Mouse (Mus musculus): ENCODE measurements around the gene Sat1.
"Not testable (repeated sequence)": the region's sequence is repeated elsewhere in the genome, so short reads cannot be mapped to it uniquely, and the experiment has no call there.

Sat1 gene

DNA sequence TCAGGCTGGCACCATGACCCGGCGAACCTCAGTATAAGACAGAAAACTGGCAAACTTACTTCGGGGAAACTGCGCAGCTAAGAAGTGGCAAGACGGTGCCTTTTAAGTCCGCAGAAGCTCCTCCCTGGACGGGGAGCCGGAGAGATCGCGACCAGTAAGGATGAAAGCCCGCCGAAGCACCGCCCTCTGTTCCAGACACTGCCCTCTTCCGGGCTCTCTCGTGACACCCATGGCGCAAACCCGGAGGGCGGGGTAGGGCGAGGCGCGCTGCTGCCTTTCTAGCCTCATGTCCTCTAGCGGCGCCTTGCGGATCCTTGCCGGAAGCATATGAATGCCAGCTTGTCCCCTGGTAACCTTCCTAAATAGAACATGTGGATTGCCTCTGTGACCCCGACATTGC lies at the start of gene Sat1:
Gene Sat1 (minus strand): TSS at position 179 of the 400 bp plus-strand sequence.
- peak; percentile 82 to 88 for DNase-seq

DNA sequence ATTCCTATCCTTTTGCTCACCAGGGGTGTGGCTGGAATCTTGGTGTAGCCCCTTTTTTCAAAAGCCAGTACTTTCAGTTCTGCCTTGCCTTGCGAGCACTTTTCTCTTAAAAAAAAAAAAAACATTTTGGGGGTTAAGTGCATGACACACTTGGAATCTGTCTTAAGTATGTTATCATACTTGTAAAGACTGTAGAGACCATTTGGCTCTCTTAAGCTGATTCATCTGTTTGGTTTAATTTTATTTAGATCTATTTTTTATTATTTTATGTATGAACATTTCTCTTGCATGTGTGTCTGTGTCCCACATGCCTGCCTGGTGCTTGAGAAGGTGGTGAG lies 46.6 kb upstream of the Sat1 start:
- no peak for DNase-seq

DNA sequence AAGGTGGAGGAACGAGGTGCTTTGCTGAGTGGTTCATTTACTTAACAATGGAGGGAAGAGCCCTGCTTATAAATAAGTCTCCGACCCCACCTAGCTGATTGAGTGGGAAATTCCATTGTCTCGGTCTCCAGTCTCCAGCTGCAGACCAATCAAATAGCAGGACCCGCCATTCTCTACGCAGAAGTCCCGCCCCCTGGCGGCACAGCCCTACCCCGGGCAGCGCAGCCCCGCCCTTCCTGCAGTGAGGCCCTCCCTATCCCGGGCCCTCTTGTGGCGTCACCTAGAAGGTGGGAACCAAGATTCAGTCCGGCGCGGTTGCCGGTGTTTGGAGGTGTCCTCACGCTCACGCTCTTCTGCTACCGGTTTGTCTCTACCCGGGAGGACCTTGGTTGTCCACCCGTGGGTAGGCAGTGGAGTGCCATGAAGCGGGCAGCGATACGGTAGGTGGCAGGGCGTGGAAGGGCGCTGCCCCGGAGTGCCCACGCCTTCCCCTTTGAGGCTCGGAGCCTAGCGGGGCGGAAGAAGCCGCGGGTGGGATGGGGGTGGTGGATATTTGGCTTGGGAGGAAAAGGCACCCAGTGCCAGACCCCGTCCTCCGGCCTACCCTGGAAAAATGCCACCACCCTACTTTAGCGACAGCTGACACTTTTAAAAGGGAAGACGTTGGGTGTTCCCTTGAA lies 46.1 kb upstream of the Sat1 start, which contains the start of gene Acot9:
Gene Acot9 (plus strand): TSS at position 209 of the 680 bp plus-strand sequence.
- DNase-seq, result peak; percentile 79 to 89

DNA sequence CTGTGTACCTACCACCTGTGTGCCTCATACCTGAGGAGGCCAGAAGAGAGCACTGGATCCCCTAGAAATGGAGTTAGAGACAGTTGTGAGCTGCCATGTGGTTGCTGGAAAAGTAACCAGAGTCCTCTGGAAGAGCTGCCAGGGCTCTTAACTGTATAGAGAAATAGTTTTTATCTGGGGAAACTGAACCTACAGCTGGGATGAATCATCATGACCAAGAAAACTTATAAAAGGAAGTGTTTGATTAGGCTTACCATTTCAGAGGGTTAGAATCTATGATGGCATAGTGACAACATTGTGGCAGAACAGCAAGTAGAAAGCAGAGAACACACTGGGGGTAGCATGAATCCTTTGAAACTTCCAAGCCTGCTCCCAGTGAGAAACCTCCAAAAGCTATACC lies 40.6 kb upstream of the Sat1 start:
- no peak for DNase-seq

DNA sequence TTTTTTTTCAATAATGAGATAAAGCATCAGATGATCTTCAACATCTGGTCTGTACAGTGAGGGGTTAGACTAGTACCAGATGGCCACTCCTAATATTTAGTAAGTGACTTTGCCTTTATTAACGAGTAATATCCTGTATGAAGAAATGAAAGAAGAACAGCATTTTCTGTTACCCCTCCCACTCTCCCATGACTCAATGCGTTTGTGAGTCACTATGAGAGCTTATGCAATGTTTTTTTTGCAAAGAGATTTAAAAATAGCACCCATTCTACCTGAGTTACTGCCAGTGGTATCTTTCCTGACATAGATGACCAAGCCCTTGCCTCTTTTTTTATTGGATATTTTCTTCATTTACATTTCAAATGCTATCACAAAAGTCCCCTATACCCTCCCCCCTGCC lies 2.0 kb upstream of the Sat1 start:
- no peak for DNase-seq

DNA sequence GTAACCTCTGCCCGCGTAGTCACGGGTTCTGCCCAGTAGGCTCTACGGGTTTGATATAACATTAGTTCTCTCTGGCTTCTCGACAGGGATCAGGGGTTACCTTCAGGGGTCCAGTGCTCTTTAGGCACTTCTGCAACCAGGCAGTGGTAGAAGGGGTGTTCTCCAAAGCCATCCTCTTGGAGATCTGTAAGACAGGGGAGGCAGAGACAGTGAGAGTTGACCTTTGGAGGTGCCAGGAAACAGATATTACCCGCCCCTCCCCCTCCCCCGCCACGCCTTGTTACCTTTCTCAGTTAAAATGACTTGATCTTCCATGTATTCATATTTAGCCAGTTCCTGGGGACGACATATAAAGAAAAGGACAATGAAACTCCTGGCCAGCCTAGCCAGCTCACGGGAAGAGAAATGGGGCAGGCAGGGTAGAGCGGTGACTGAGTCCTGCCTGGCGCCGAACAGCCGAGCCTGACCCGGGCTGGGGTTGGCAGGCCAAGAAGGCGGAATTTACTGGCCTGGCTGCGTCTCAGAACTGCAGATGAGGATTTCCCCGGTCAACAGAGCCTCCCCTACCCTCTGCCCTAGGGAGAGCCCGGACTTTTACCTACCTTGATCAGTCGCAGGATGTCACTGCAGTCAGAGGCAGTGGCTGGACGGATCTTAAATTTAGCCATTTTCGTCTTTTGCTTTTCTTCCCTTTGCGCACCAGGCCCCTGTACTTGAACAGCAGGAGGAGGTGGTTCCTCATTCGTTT lies 574 bp downstream of the Sat1 start:
- peak; percentile 37 to 38 for DNase-seq

DNA sequence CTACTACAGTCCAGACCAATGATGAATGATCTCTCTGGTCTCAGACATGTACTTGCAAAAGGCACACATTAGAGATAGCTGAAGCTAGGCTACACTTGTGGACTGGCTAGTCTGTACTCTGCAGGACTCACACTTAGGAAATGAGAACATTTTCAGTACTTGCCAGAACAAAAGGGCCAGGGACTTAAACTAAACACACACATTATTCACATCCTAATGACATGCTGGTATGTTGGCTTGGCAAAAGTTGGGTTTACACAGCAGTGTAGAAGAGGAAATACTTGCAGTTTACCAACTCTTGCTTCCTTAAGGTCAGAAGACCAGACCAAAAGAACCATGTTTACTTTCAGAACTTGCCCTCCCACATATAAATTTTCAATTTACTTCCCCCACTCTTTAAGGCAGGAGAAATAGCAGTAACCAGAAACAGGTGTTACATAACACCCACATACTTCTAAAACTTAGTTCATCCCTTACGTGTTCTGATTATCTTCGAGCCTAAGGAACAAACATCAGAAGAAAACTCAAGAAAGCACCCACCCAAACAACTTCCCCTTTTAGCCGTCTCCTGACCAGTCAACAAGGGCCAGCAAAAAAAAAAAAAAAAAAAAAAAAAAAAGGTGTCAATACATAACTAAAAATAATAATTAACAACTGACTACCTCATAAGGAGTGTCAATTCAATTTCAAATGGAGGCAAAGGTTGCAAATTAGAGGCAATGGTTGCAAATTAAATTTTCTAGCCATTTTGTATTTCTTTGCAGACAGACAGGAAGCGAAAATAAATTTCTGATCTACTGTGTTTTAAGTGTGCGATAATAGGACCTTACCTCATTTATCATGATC lies 1.7 kb downstream of the Sat1 start:
- no peak for DNase-seq

DNA sequence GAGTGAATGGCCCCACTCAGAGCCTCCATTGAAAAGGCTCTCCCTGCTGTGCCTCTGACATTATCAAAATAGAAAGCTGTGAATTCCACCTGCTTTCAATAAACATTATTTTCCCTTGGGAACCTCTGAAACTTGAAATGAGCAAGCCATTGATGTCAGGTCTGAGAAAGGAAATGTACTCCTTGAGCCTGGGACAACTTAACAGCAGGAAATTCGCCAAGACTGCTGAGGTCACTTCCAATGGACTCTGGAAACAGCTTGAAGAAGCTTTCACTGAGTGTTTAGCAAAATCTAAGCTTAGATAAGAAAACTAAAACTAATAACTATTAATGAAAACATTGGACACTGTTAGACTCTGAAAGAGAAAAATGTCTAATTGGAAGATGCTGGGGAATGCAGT lies 7.6 kb downstream of the Sat1 start:
- DNase-seq, result no peak

DNA sequence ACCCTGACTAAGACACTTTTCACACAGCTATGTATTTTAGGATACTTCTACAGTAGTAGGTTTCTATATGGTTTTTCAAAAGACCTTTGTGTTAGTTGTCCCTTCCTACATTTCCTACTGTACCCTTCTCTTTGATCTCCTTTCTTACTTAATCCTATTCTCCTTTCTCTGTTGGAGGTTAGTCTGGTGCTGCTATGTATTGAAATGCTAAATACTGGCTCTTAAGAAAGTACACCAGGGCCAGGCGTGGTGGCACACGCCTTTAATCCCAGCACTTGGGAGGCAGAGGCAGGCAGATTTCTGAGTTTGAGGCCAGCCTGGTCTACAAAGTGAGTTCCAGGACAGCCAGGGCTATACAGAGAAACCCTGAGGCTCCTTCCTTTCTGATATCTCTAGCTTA lies 10.8 kb downstream of the Sat1 start:
- DNase-seq, result not testable (repeated sequence)

DNA sequence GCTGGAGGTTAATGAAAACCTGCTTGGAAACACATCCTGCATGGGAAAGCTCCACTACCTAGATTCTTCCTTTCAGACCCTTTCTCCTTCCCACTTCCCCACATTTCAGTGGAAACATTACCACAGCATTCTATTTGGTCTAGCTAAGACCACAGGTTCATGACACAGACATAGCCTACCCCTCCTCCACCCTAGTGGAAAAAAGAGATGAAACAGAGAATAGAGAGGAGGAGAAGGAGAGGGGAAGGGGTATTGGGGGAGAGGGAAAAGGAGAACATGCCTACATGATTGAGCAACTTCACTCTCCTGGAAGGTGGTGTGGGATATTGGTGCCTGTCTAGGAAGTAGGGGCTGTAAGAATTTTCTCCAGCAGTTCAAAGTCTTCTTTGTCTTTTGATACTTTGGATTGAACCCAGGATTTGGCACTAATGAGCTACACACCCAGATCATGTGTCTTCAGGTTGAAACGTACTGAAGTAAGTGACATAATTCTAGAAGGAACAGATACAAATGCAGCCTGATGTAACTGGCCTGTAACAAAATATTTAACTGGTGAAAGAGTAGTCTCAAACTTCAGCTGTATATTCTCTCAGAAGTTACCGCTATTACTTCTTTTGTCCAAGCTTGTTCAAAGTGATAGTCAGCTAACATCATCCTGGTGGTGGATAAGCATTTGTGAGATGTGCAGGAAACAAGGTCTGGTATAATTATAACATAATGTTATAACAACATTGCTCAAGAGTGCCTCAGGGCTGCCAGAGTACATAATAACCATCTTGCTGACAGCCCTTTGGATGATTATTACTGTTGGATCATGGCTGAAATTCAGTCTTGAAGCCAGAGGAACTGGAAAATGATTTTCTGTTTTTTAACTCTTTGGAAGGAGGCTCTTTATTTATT lies 13.6 kb downstream of the Sat1 start:
- no peak for DNase-seq

DNA sequence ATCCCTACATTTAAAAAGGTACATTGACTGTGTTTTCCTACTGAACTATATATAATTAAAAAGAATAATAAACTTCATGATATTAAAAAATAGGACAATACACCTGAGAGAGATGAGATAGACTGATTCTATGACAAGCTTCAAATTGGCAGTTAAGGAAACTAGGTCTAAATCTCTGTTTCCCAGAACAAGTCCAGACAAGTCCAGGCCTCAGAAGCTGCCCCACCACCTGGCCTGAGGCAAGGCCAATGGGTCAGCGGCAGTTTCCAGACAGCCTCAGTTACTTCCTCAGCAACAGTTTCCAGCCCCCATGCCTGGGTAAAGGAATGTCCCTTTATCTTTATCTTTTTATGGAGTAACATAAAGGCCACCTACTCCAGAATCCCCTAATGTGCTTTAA lies 14.4 kb downstream of the Sat1 start:
- no peak for DNase-seq

DNA sequence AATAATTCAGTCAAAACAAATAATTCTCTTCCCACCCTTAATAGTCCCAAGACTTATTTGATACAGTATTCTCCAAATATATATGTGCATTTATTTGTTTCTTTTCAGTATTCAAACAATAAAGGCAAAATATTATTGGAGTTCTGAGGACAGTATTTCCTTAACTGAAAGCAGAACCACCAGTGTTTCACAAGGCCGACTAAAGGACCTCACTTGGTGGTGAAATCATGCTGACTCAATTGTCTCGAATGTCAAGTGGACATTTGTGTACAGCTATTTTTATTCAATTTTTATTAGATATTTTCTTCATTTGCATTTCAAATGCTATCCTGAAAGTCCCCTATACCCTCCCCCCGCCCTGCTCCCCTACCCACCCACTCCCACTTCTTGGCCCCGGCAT lies 21.3 kb downstream of the Sat1 start:
- DNase-seq, result no peak

DNA sequence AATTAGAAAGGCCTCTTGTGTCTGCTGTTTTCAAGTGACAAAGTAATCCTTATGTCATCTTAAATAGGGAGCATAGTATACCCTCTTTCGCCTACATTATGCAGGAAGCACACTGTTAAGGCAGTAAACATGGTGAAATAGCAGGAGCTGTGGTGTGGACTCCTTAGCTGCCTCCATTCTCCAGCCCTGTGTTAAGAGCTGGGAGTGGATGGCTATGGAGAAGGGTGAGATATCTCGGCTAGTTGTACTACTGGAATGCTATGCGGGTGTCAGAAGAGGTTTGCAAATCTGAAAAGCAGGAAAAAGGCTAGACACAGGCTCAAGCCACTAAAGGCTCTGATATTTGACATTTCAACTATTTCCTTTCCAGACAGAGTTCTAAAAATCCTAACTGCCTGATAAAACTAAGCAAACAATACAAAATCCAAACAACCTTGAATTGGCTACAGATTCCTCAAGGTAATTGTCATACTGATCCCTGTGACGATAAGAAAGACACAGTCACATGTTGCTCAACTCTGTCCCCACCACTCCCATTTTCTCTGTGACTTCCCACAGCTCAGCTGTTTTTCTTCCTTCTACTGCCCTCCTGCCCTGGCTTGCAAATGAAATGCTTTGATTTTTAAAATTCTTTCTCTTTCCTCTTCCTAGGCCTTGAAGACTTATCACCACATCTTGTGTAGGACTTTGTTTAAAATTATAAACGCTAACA lies 22.4 kb downstream of the Sat1 start:
- no peak for DNase-seq

DNA sequence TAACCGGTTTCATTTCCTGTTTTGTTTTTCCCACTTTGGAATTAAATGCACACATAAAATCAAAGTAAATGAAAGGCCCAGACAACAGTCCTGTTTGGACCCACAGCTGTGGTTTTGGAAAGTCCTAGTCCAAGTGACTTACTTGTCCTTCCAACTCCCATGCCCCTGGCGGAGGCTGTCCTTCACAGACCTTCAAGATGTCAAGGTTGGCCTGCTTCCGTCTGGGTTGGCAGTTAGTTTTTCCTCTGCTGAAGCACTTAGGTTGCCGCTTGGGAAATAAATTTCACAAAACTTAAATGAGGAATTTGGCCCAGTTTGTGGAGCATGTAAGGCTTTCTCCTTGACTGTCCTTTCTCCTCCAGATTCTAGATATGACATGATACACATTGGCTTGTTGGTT lies 24.3 kb downstream of the Sat1 start:
- no peak for DNase-seq

DNA sequence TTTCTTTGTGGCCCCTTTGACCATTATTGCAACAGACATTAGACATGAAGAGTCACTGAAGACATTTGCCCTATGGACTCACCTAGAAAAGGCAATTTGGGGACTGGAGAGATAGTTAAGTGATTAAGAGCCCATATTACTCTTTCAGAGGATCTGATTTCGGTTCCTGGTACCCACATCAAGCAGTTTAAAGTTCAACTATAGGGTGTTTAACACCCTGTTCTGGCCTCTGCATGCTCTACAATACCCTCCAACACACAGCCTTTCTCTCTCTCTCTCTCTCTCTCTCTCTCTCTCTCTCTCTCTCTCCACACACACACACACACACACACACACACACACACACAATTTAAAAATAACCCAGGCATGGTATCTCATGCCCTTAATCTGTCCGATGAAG lies 38.6 kb downstream of the Sat1 start:
- DNase-seq, result no peak

DNA sequence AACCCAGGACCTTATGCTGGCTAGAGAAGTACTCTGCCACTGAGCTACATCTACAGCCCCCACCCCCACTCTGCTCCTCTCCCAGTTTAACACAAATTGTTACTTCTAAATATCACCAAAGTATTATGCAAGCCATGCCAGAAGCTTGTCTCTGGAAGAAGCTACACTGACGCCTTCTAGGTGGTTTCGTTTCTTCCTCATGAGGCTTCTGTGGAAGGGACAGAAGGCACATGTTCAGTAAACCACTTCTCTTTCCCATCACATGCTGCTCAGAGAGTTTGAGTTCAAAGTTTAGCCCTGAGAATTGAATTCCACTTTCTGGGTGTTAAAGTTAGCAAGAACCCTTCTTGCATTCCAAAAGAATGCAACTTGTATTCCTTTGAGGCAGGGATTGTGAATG lies 39.0 kb downstream of the Sat1 start:
- no peak for DNase-seq

DNA sequence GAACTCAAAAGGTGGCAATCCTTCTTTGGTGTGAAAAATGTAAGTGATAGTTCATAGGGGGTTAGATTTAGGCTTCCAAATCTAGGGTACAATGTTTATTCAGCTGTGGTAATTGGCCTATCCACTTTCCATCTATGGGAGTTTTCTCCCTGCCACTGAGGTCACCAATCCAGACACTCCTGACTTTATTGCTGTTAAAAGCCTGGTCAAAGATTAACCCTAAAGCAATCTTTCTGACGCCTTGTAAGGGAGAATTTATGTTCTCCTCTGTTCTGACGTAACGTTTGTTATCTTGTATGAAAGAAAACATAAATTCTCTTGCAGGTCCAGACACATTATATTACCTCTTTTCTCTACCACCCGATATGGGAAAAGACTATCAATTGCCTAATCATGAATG lies 40.7 kb downstream of the Sat1 start:
- no peak for DNase-seq

DNA sequence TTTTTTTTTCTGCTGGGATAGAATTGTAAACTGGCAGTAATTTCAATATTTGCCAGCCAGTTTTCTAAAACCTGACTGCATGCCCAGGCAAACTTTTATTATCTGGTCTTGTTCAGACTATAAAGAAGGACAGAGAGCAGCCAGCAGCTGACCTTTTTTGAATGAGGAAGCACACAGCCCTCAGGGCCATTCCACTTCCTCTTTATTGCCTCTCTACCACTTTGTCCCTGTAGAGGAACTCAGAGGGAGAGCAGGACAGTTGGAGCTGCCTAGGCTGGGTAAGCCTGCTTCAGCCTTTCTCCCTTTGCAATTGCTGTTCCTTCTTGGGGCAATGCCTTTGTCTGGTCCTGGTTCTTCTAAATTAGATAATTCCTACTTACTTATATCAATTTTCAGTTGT lies 43.9 kb downstream of the Sat1 start:
- no peak for DNase-seq

DNA sequence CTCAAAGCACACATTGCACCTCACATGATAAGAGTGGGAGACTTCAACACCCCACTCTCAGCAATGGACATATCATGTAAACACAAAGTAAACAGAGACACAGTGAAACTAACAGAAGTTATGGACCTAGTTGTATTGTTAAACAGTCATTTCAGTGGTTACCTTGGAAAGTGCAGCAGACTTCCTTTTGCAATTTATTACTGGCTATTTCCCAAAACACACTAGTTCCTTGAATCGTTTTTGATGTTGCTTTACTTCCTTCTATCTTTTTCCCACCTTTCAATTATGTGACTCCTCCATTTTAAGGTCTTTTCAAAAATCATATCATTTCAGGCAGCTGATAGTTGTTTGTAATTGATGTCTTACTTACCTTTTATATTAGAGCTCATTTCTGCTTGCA lies 44.5 kb downstream of the Sat1 start:
- DNase-seq, result no peak

DNA sequence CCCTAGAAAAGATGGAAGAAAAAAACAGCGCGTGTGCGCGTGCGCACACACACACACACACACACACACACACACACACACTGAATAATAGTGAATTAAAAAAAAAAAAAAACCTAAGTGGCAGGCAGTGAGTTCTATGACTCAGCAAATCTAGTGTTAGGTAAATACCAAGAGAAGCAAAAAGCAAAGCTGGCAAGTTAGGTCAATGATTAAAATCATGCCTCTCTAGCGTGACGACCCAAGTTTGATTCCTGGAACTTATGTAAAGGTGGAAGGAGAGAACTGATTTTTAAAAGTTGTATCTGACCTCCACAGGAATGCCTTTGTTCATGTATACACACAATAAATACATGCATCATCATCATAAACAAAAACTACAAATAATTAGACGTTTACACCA lies 46.4 kb downstream of the Sat1 start:
- no peak for DNase-seq

DNA sequence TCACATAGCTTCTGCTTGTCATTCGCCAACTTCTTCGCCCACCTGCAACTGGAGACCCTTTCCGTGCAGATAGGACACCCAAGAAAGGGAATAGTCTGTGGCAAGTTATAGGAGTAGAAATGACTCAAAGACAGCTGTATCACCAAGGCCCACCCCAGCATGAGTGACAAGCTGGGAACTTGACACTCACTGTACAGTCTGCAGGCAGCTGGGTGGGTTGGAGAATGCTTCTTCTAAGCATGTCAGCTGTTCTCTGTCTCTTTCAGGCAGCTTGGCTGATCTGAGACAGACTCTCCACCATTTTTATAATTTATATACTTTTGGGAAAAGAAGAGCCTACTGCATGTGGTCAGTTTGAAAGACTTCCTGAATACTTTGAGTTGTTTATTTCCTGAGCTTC lies 48.6 kb downstream of the Sat1 start:
- DNase-seq, result no peak

DNA sequence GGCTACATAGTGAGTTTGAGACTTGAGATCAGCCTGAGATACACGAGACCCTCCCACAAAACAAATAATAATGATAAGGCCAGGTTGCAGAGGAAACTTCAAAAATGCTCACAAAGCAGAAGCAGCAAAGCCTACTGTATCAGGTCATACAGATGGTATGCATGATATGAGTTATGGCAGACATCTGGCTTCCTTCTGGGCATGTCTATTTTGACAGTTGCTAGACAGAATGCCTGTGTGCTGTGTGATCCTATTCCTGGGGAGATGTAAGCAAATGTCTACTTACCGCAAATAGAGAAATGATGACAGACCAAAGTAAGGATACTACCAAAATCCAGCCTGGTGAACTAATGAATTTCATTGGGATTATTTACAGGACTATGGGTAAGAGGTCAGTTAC lies 49.9 kb downstream of the Sat1 start:
- DNase-seq, result no peak
